Mouse (Mus musculus) midbrain, embryonic 14.5 days (tissue): ENCODE data around the gene Snx33. TPM values are rescaled to one million over a fixed set of nuclear protein-coding genes. Genes with fewer than 3 reads are reported as not detected.
A peak's percentile ranks its signal among the peaks of the same experiment; 100 is the strongest.

Experiments used
- ATAC-seq: fragments of 200-750 bp; cut with Nextera tagmentation; 2 replicates; pipeline ENCODE4 v1.8.0; 2017; ENCODE audit warnings: moderate number of reproducible peaks, moderate library complexity; ENCODE audit not compliant: low FRiP score, low TSS enrichment
- DNase-seq: peaks from one replicate; pipeline ENCODE4 v3.0.0-alpha.2; 2015
- H3K27ac ChIP-seq: fragments of 300-500 bp; sonication (generic); replicated peaks from 2 replicates; pipeline ENCODE4 v1.5.1; 2014; ENCODE audit warnings: mild to moderate bottlenecking, low read depth, low read length, moderate library complexity
- H3K27me3 ChIP-seq: fragments of 300-500 bp; sonication (generic); 2 replicates; pipeline ENCODE4 v1.6.1; 2014; ENCODE audit warnings: low read length, control low read depth, mixed read lengths; ENCODE audit not compliant: control insufficient read depth, insufficient read depth
- H3K36me3 ChIP-seq: fragments of 300-500 bp; sonication (generic); 2 replicates; pipeline ENCODE4 v1.6.1; 2014; ENCODE audit warnings: low read length, control low read depth; ENCODE audit not compliant: control insufficient read depth, insufficient read depth
- H3K4me1 ChIP-seq: fragments of 300-500 bp; sonication (generic); 2 replicates; pipeline ENCODE4 v1.6.1; 2014; ENCODE audit warnings: mild to moderate bottlenecking, antibody characterized with exemption, low read length, control low read depth; ENCODE audit not compliant: control insufficient read depth, insufficient read depth
- H3K4me2 ChIP-seq: fragments of 300-500 bp; sonication (generic); 2 replicates; pipeline ENCODE4 v1.6.1; 2014; ENCODE audit warnings: mild to moderate bottlenecking, low read length, moderate library complexity
- H3K4me3 ChIP-seq: fragments of 300-500 bp; sonication (generic); replicated peaks from 2 replicates; pipeline ENCODE4 v1.5.1; 2014; ENCODE audit warnings: low read depth, low read length
- H3K9ac ChIP-seq: fragments of 300-500 bp; sonication (generic); replicated peaks from 2 replicates; pipeline ENCODE4 v1.6.1; 2014; ENCODE audit warnings: mild to moderate bottlenecking, low read length, moderate library complexity
- H3K9me3 ChIP-seq: fragments of 300-500 bp; sonication (generic); 2 replicates; pipeline ENCODE4 v1.6.1; 2016; ENCODE audit warnings: low read length, control low read depth, mixed read lengths; ENCODE audit not compliant: control insufficient read depth
- WGBS: fragments of 180-500 bp; shearing (Covaris S2); extraction: QIAGEN DNeasy Blood & Tissue Kit; methylation state at CpG from one replicate; pipeline ENCODE4 v1.1.7; 2014; 5-methylcytosine and 5-hydroxymethylcytosine counted together
- polyA plus RNA-seq: library from polyadenylated mRNA; unstranded; fragments of >200 nt; fragmentation: Nextera tagmentation; extraction: Ambion mirVana; gene quantifications from 2 replicates; pipeline ENCODE4 v1.2.1, GENCODE M21; 2014

Gene Snx33
- polyA plus RNA-seq, 1 experiment from 2014 or later = 2.5 TPM

GRCm38 (mm10) chr9:56929496-56929895 lies 1.3 kb upstream of the Snx33 start:
- 75% methylated on average over 4 of the region's 4 CpGs for WGBS
- DNase-seq (no peak), ATAC-seq (no peak)
- Histone ChIP-seq H3K27ac (no peak overlapping the region), H3K4me3 (no peak overlapping the region), H3K9me3 (no peaks in the 10 kb centered on the region), H3K27me3 (no peaks in the 10 kb centered on the region; the same call in 1 of the 2 replicates), H3K4me2 (no peak overlapping the region), H3K9ac (no peak overlapping the region), H3K36me3 (no peaks in the 10 kb centered on the region), H3K4me1 (peaks cover 20% of the 10 kb centered on the region)

DNA sequence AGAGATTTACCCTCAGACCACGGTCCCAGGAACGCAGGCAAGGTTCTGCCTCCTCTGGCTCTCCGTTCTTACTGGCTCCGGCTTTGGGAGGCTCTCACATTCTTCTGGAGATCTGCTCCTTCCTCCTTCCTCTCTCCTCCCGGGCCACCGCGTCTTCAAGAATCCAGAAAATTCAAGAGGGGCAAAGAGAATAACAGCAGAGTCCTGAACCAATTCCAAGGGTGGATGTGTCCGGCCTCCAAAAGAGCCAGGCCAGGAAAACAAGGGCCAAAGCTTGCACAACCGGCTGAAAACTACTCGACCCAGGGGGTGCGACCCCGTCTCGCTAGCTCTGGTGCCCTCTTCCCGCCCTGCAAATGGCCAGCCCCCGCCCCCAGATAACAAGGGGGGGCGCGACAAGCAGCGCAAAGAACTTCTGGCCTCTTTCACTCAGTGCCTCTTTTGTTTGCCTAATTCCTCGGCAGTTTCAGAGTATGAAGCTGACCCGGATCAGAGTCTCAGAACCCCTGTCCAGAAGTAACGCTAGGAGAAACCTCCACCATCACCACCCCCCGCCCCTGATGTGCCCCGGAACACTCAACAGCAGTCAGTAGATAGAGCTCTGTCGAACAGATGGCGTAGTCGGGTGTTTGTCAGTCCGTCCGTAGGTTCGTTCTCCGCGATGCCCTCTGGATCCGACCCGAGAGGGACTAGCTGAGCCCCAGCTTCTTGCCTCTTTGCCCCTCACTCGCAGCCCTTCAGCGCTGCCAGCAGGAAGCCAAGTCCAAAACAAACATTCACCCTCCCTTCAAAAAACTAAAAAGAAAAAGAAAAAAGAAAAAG lies 769 bp downstream of the Snx33 start:
- Histone ChIP-seq H3K27ac (peak overlapping the region; percentile 66; the same call in 1 of the 2 replicates), H3K4me1 (peaks cover 27% of the 10 kb centered on the region), H3K27me3 (no peaks in the 10 kb centered on the region; the same call in 1 of the 2 replicates), H3K36me3 (no peaks in the 10 kb centered on the region), H3K4me2 (peak overlapping the region; percentile 79), H3K9ac (peak overlapping the region; percentile 55), H3K4me3 (peak overlapping the region; percentile 52), H3K9me3 (no peaks in the 10 kb centered on the region)
- DNase-seq (peak; percentile 55), ATAC-seq (no peak)
- WGBS = under 1% methylated on average over 35 of the region's 35 CpGs

- ATAC-seq (no peak), DNase-seq (no peak)
- Histone ChIP-seq H3K27ac (no peak overlapping the region), H3K4me3 (no peak overlapping the region), H3K4me1 (peaks cover 27% of the 10 kb centered on the region), H3K27me3 (no peaks in the 10 kb centered on the region; the same call in 1 of the 2 replicates), H3K9me3 (no peaks in the 10 kb centered on the region), H3K4me2 (peak overlapping the region; percentile 79), H3K36me3 (no peaks in the 10 kb centered on the region), H3K9ac (no peak overlapping the region)
- 87% methylated on average over 10 of the region's 10 CpGs for WGBS
Measured at GRCm38 (mm10) chr9:56926387-56926786, 1.8 kb downstream of the Snx33 start.

DNA sequence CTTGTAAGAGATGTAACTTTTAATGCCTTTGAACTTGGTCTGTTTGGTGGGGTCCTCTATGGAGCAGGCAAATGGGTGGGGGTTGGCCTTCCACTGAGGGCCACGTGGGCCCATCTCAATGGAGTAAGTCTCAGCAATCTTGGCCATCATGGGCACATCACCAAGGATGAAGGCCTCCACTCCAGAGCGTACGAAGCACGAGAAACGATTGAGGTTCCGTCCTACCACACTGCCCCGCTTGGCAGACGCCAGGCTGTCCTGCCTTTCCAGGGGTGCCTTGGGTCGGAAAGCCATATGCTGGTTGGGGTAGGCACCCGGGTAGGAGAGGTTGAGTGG lies 2.2 kb downstream of the Snx33 start:
- no peaks in the 10 kb centered on the region for H3K9me3 ChIP-seq
- H3K4me2 ChIP-seq = peak overlapping the region; percentile 79; the same call in 1 of the 2 replicates
- no peak overlapping the region for H3K4me3 ChIP-seq
- no peak for DNase-seq
- no peak overlapping the region for H3K27ac ChIP-seq
- H3K4me1 ChIP-seq = peaks cover 27% of the 10 kb centered on the region
- ATAC-seq = no peak
- no peaks in the 10 kb centered on the region; the same call in 1 of the 2 replicates for H3K27me3 ChIP-seq
- no peaks in the 10 kb centered on the region for H3K36me3 ChIP-seq
- H3K9ac ChIP-seq = no peak overlapping the region
- WGBS = 97% methylated on average over 10 of the region's 10 CpGs

GRCm38 (mm10) chr9:56925291-56926024 lies 2.7 kb downstream of the Snx33 start:
- Histone ChIP-seq H3K27me3 (no peaks in the 10 kb centered on the region; the same call in 1 of the 2 replicates), H3K4me3 (no peak overlapping the region; the same call in 1 of the 2 replicates), H3K4me1 (peaks cover 27% of the 10 kb centered on the region), H3K9me3 (no peaks in the 10 kb centered on the region), H3K4me2 (peak overlapping the region; percentile 36), H3K27ac (no peak overlapping the region), H3K9ac (no peak overlapping the region), H3K36me3 (no peaks in the 10 kb centered on the region)
- DNase-seq (no peak), ATAC-seq (no peak)
- WGBS = 91% methylated on average over 26 of the region's 26 CpGs

- Histone ChIP-seq H3K9ac (no peak overlapping the region), H3K9me3 (no peaks in the 10 kb centered on the region), H3K4me2 (peak overlapping the region; percentile 36), H3K4me1 (peaks cover 27% of the 10 kb centered on the region), H3K27ac (no peak overlapping the region), H3K27me3 (no peaks in the 10 kb centered on the region; the same call in 1 of the 2 replicates), H3K36me3 (no peaks in the 10 kb centered on the region), H3K4me3 (no peak overlapping the region)
- peak; percentile 59 for DNase-seq
- 23% methylated on average over 7 of the region's 7 CpGs for WGBS
- ATAC-seq = no peak
Measured at GRCm38 (mm10) chr9:56924651-56925027, 3.5 kb downstream of the Snx33 start.

GRCm38 (mm10) chr9:56923841-56924650 lies 4.1 kb downstream of the Snx33 start:
- ATAC-seq (no peak), DNase-seq (no peak)
- Histone ChIP-seq H3K9ac (no peak overlapping the region), H3K4me2 (peak overlapping the region; percentile 36), H3K36me3 (no peaks in the 10 kb centered on the region), H3K27me3 (no peaks in the 10 kb centered on the region), H3K4me1 (peaks cover 27% of the 10 kb centered on the region), H3K9me3 (no peaks in the 10 kb centered on the region), H3K4me3 (no peak overlapping the region), H3K27ac (no peak overlapping the region)
- WGBS = 70% methylated on average over 8 of the region's 8 CpGs

GRCm38 (mm10) chr9:56922746-56923145 lies 5.4 kb downstream of the Snx33 start:
- Histone ChIP-seq H3K4me3 (no peak overlapping the region), H3K4me2 (no peak overlapping the region), H3K9ac (no peak overlapping the region), H3K27me3 (no peaks in the 10 kb centered on the region), H3K4me1 (peaks cover 27% of the 10 kb centered on the region), H3K9me3 (no peaks in the 10 kb centered on the region), H3K27ac (no peak overlapping the region), H3K36me3 (no peaks in the 10 kb centered on the region)
- no peak for DNase-seq
- ATAC-seq = no peak
- WGBS = 99% methylated on average over 4 of the region's 4 CpGs
